8 mouse cellular contexts compared by ENCODE assay signal in genomic region chr10:31504134-31504551, GRCm38 (mm10). TPM values are rescaled to one million over a fixed set of nuclear protein-coding genes. Genes with fewer than 3 reads are reported as not detected.
DNase-seq lines count a peak whose midpoint lies in the region.

No protein-coding gene starts in this region.

- peak; percentile 18 for DNase-seq in adrenal gland, postnatal 25 days
- DNase-seq in adrenal gland, adult 18-20 months (ENCODE audit: low spot score in 2 of 2) = no peak
- peak; percentile 60 for DNase-seq in right cerebral cortex, adult 18-20 months
- no peak for DNase-seq in right cerebral cortex, postnatal 25 days
- peak; percentile 8 for DNase-seq in heart, postnatal 25 days (ENCODE audit: low spot score)
- DNase-seq in lung, postnatal 10 days = peak; percentile 66
- DNase-seq in thymus, adult 18-20 months = no peak
- DNase-seq in T-cell, adult 2 months (ENCODE audit: low spot score) = no peak

- intact Hi-C loops in heart, postnatal 25 days (cut with DNase I) = no loop called here

RNA-seq across cellular contexts. Expression of gene Tpd52l1, which starts 58.4 kb away (rescaled TPM):
- total RNA-seq in adrenal gland, postnatal 25 days (2021) = 33.1 and 40.2 TPM in 2 replicates
- total RNA-seq in adrenal gland, adult 18-20 months (2021) = 10 to 100 TPM; 31.7 to 49.5 TPM
- total RNA-seq in heart, postnatal 25 days (2021) = 1 to 10 TPM; 3.5 to 4.4 TPM

Comparison
In these comparisons a context has a peak if more than half of its experiments do, and no peak if none do; other contexts are left out.
1. DNase-seq: peak in adrenal gland, postnatal 25 days (single experiment), right cerebral cortex, adult 18-20 months (single experiment), heart, postnatal 25 days (single experiment) and lung, postnatal 10 days (single experiment); none in adrenal gland, adult 18-20 months (0 of 2), right cerebral cortex, postnatal 25 days (single experiment), thymus, adult 18-20 months (0 of 2) and T-cell, adult 2 months (single experiment).